Mouse (Mus musculus): ENCODE data around the gene Eno1. TPM values are rescaled to one million over a fixed set of nuclear protein-coding genes. Genes with fewer than 3 reads are reported as not detected.

Gene Eno1
- polyA plus RNA-seq, 1 experiment from 2014 or later: 1,690 TPM

- WGBS: 88% methylated on average over 7 of the region's 7 CpGs
Measured at GRCm38 (mm10) chr4:150255181-150255580, 18.7 kb downstream of the Eno1 start.

GRCm38 (mm10) chr4:150257252-150258204 is 21.0 kb downstream of the Eno1 start:
- WGBS: 20% methylated on average over 20 of the region's 20 CpGs
- ATAC-seq (replicated peaks; ENCODE audit: insufficient number of reproducible peaks, insufficient read depth, low FRiP score, low read depth): peak; percentile 82
- Histone ChIP-seq H3K27ac (peak overlapping the region; percentile 83), H3K27me3 (no peaks in the 10 kb centered on the region), H3K4me3 (0 out of 2 replicates have a peak overlapping the region, but pooled peaks have one; percentile 2), H3K36me3 (peaks cover 5% of the 10 kb centered on the region), H3K9me3 (replicated peaks) (no peaks in the 10 kb centered on the region), H3K4me2 (peak overlapping the region; percentile 30), H3K9ac (peak overlapping the region; percentile 4), H3K4me1 (replicated peaks) (peaks cover 24% of the 10 kb centered on the region)

More at GRCm38 (mm10) chr4:150255181-150255580, 18.7 kb downstream of the Eno1 start:
- Histone ChIP-seq H3K4me2 (no peak overlapping the region), H3K9me3 (replicated peaks) (no peaks in the 10 kb centered on the region), H3K36me3 (peaks cover 17% of the 10 kb centered on the region), H3K27ac (no peak overlapping the region), H3K27me3 (no peaks in the 10 kb centered on the region), H3K9ac (no peak overlapping the region), H3K4me3 (no peak overlapping the region), H3K4me1 (replicated peaks) (peaks cover 26% of the 10 kb centered on the region)
- ATAC-seq (replicated peaks; ENCODE audit: insufficient number of reproducible peaks, insufficient read depth, low FRiP score, low read depth): no peak

GRCm38 (mm10) chr4:150258388-150258787 is 21.9 kb downstream of the Eno1 start:
- no peaks in the 10 kb centered on the region for H3K9me3 ChIP-seq (replicated peaks)
- H3K4me2 ChIP-seq: peak overlapping the region; percentile 30
- H3K36me3 ChIP-seq: no peaks in the 10 kb centered on the region
- WGBS: 61% methylated on average over 14 of the region's 14 CpGs
- ATAC-seq (replicated peaks; ENCODE audit: insufficient number of reproducible peaks, insufficient read depth, low FRiP score, low read depth): no peak
- peaks cover 24% of the 10 kb centered on the region for H3K4me1 ChIP-seq (replicated peaks)
- H3K9ac ChIP-seq: peak overlapping the region; percentile 4
- H3K4me3 ChIP-seq: no peak overlapping the region
- no peaks in the 10 kb centered on the region for H3K27me3 ChIP-seq
- H3K27ac ChIP-seq: peak overlapping the region; percentile 83

- H3K4me1 ChIP-seq (replicated peaks): peaks cover 24% of the 10 kb centered on the region
- H3K36me3 ChIP-seq: no peaks in the 10 kb centered on the region
- H3K27ac ChIP-seq: no peak overlapping the region
- no peak overlapping the region for H3K4me3 ChIP-seq
- whole genome bisulfite sequencing: 88% methylated on average over 7 of the region's 7 CpGs
- H3K9me3 ChIP-seq (replicated peaks): no peaks in the 10 kb centered on the region
- no peak overlapping the region for H3K4me2 ChIP-seq
- ATAC-seq (replicated peaks; ENCODE audit: insufficient number of reproducible peaks, insufficient read depth, low FRiP score, low read depth): no peak
- H3K9ac ChIP-seq: no peak overlapping the region
- no peaks in the 10 kb centered on the region for H3K27me3 ChIP-seq
Measured at GRCm38 (mm10) chr4:150259577-150259976, 23.1 kb downstream of the Eno1 start.

- Histone ChIP-seq H3K27ac (no peak overlapping the region), H3K36me3 (no peaks in the 10 kb centered on the region), H3K27me3 (no peaks in the 10 kb centered on the region), H3K4me1 (replicated peaks) (peaks cover 26% of the 10 kb centered on the region), H3K9ac (no peak overlapping the region), H3K9me3 (replicated peaks) (no peaks in the 10 kb centered on the region), H3K4me2 (no peak overlapping the region), H3K4me3 (no peak overlapping the region)
- no peak for ATAC-seq (replicated peaks; ENCODE audit: insufficient number of reproducible peaks, insufficient read depth, low FRiP score, low read depth)
- WGBS: 71% methylated on average over 7 of the region's 7 CpGs
Measured at GRCm38 (mm10) chr4:150260111-150260510, 23.6 kb downstream of the Eno1 start.

- Histone ChIP-seq H3K4me1 (replicated peaks) (peaks cover 27% of the 10 kb centered on the region), H3K9ac (no peak overlapping the region), H3K27ac (no peak overlapping the region), H3K9me3 (replicated peaks) (no peaks in the 10 kb centered on the region), H3K4me2 (no peak overlapping the region), H3K36me3 (no peaks in the 10 kb centered on the region), H3K4me3 (no peak overlapping the region), H3K27me3 (no peaks in the 10 kb centered on the region)
- ATAC-seq (replicated peaks; ENCODE audit: insufficient number of reproducible peaks, insufficient read depth, low FRiP score, low read depth): no peak
- 38% methylated on average over 6 of the region's 6 CpGs for WGBS
Measured at GRCm38 (mm10) chr4:150260745-150261144, 24.2 kb downstream of the Eno1 start.

- no peaks in the 10 kb centered on the region for H3K36me3 ChIP-seq
- H3K27ac ChIP-seq: no peak overlapping the region
- no peak overlapping the region for H3K4me2 ChIP-seq
- 60% methylated on average over 8 of the region's 8 CpGs for WGBS
- no peak for ATAC-seq (replicated peaks; ENCODE audit: insufficient number of reproducible peaks, insufficient read depth, low FRiP score, low read depth)
- no peaks in the 10 kb centered on the region for H3K27me3 ChIP-seq
- peaks cover 23% of the 10 kb centered on the region for H3K4me1 ChIP-seq (replicated peaks)
- H3K9ac ChIP-seq: no peak overlapping the region
- no peaks in the 10 kb centered on the region for H3K9me3 ChIP-seq (replicated peaks)
- H3K4me3 ChIP-seq: no peak overlapping the region
Measured at GRCm38 (mm10) chr4:150262301-150262700, 25.8 kb downstream of the Eno1 start.

GRCm38 (mm10) chr4:150264903-150265302 is 28.4 kb downstream of the Eno1 start:
- Histone ChIP-seq H3K4me1 (replicated peaks) (peaks cover 20% of the 10 kb centered on the region), H3K9ac (no peak overlapping the region), H3K27me3 (no peaks in the 10 kb centered on the region), H3K4me2 (no peak overlapping the region), H3K9me3 (replicated peaks) (no peaks in the 10 kb centered on the region), H3K27ac (no peak overlapping the region), H3K36me3 (no peaks in the 10 kb centered on the region), H3K4me3 (no peak overlapping the region)
- 55% methylated on average over 7 of the region's 7 CpGs for WGBS
- no peak for ATAC-seq (replicated peaks; ENCODE audit: insufficient number of reproducible peaks, insufficient read depth, low FRiP score, low read depth)

GRCm38 (mm10) chr4:150265471-150265870 is 28.9 kb downstream of the Eno1 start:
- no peak for ATAC-seq (replicated peaks; ENCODE audit: insufficient number of reproducible peaks, insufficient read depth, low FRiP score, low read depth)

GRCm38 (mm10) chr4:150266655-150267223 is 30.2 kb downstream of the Eno1 start:
- no peaks in the 10 kb centered on the region for H3K36me3 ChIP-seq
- no peaks in the 10 kb centered on the region for H3K9me3 ChIP-seq (replicated peaks)
- WGBS: 68% methylated on average over 21 of the region's 21 CpGs
- H3K27me3 ChIP-seq: no peaks in the 10 kb centered on the region
- H3K4me3 ChIP-seq: no peak overlapping the region
- peaks cover 20% of the 10 kb centered on the region for H3K4me1 ChIP-seq (replicated peaks)
- ATAC-seq (replicated peaks; ENCODE audit: insufficient number of reproducible peaks, insufficient read depth, low FRiP score, low read depth): no peak
- no peak overlapping the region for H3K4me2 ChIP-seq
- no peak overlapping the region for H3K27ac ChIP-seq
- no peak overlapping the region for H3K9ac ChIP-seq

More at GRCm38 (mm10) chr4:150265471-150265870, 28.9 kb downstream of the Eno1 start:
- Histone ChIP-seq H3K9ac (no peak overlapping the region), H3K36me3 (no peaks in the 10 kb centered on the region), H3K9me3 (replicated peaks) (no peaks in the 10 kb centered on the region), H3K4me1 (replicated peaks) (peaks cover 22% of the 10 kb centered on the region), H3K4me2 (no peak overlapping the region), H3K27ac (no peak overlapping the region), H3K4me3 (no peak overlapping the region), H3K27me3 (no peaks in the 10 kb centered on the region)
- WGBS: 70% methylated on average over 5 of the region's 5 CpGs

All from heart, embryonic 15.5 days (tissue).